In the genomic region with DNA sequence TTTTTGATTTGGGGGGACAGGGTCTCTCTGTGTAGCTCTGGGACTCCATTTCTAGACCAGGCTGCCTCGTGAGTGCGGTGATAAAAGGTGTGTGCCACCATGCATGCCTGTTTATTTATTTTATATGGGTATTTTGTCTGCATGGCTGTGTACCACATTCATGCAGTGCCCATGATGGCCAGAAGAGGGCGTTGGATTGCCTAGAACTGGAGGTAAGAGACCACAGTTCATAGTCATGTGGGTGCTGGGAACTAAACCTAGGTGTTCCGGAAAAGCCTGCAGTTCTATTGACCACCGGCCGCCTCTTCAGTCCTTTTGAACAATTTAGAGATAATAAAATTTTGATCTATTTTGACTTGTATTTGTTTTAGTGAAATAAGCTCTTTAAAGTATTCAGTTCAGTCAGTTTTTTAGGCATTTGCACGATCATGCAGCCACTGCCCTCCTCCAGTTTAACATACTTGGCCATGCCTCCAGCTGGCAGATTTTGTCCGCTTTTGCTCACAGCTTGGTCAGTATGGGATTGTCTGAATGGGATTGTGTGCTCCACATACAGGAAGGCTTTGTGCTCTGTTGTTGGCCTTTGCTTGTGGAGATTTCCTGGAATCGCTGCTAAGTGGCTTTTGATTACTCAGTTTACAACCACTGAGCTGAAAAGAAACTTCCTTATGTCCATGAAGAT, we compare ENCODE assay signal across 11 mouse cellular contexts.
DNase-seq lines count a peak whose midpoint lies in the region; ATAC-seq and TF ChIP-seq lines count a peak whose summit lies in the region.
"Had no signal": no experiment of that assay in that cellular context is flagged by ENCODE, and none has a peak within 500 bp of the region (broad histone marks: within the 10 kb centered on the region; RNA-seq: fewer than 3 reads in every experiment).

No protein-coding gene starts in this region.

- no peak overlapping the region for H3K4me2 ChIP-seq in kidney, postnatal 0 days (ENCODE audit: low read length)
- H3K4me2 ChIP-seq in kidney, embryonic 14.5 days (replicated peaks; ENCODE audit: low read depth, low read length): no peak overlapping the region
- H3K4me2 ChIP-seq: heart, embryonic 13.5 days; lung, embryonic 15.5 days had no signal

- H3K9me3 ChIP-seq in kidney, postnatal 0 days (replicated peaks; ENCODE audit: low read length): no peaks in the 10 kb centered on the region
- no peaks in the 10 kb centered on the region for H3K9me3 ChIP-seq in kidney, embryonic 14.5 days (ENCODE audit: control insufficient read depth, low read length)
- H3K9me3 ChIP-seq: heart, embryonic 13.5 days; lung, embryonic 15.5 days had no signal

- TF ChIP-seq CTCF in kidney, postnatal 0 days (IDR thresholded peaks at IDR 0.05; ENCODE audit: low read depth): peak; percentile 53

- peaks cover 27% of the 10 kb centered on the region for H3K36me3 ChIP-seq in kidney, postnatal 0 days (ENCODE audit: insufficient read depth, low read length)
- peaks cover 37% of the 10 kb centered on the region; the same call in 1 of the 2 replicates for H3K36me3 ChIP-seq in kidney, embryonic 14.5 days (ENCODE audit: control insufficient read depth, insufficient read depth, low read length)

- WGBS in kidney, postnatal 0 days: 75% methylated on average over 9 of the region's 9 CpGs
- WGBS in kidney, embryonic 14.5 days: 82% methylated on average over 9 of the region's 9 CpGs

- no peaks in the 10 kb centered on the region for H3K4me1 ChIP-seq in kidney, postnatal 0 days (replicated peaks; ENCODE audit: insufficient read depth, low read length)
- no peaks in the 10 kb centered on the region for H3K4me1 ChIP-seq in kidney, embryonic 14.5 days (ENCODE audit: control insufficient read depth, insufficient read depth, low read length)
- H3K4me1 ChIP-seq: lung, embryonic 15.5 days had no signal

- H3K27ac ChIP-seq in kidney, postnatal 0 days: no peak overlapping the region
- H3K27ac ChIP-seq in kidney, embryonic 14.5 days (ENCODE audit: low read depth, low read length): no peak overlapping the region
- H3K27ac ChIP-seq: heart, embryonic 13.5 days; lung, embryonic 15.5 days had no signal

- no peak overlapping the region for H3K9ac ChIP-seq in kidney, postnatal 0 days (ENCODE audit: low read depth, low read length)
- H3K9ac ChIP-seq in kidney, embryonic 14.5 days (ENCODE audit: low read depth, low read length): no peak overlapping the region
- H3K9ac ChIP-seq: heart, embryonic 13.5 days; lung, embryonic 15.5 days had no signal

- DNase-seq in kidney, postnatal 0 days (ENCODE audit: low spot score): no peak
- DNase-seq in A20 (ENCODE audit: low read depth, low spot score) (peak; percentile 32), ES-CJ7 (ENCODE audit: low read depth, low spot score) (peak; percentile 77), adipocyte (ENCODE audit: low spot score) (no peak)
- DNase-seq in kidney, postnatal 25 days: peak; percentile 45 to 52
- DNase-seq in spleen, postnatal 14 days (ENCODE audit: low spot score in 2 of 2): no peak
- DNase-seq: cerebellum, adult 9-11 months had no signal

- no peak for ATAC-seq in kidney, postnatal 0 days (replicated peaks; ENCODE audit: low FRiP score, low read depth)
- no peak for ATAC-seq in kidney, embryonic 14.5 days (ENCODE audit: low FRiP score, low TSS enrichment)
- no peak for ATAC-seq in inflammation-experienced regulatory T-cells, adult 6 months

- no peak overlapping the region for H3K4me3 ChIP-seq in kidney, postnatal 0 days (replicated peaks; ENCODE audit: low read depth, low read length)
- no peak overlapping the region for H3K4me3 ChIP-seq in kidney, embryonic 14.5 days (ENCODE audit: low read length)
- H3K4me3 ChIP-seq: heart, embryonic 13.5 days; lung, embryonic 15.5 days had no signal

- no peaks in the 10 kb centered on the region for H3K27me3 ChIP-seq in kidney, postnatal 0 days (ENCODE audit: insufficient read depth, low read length)
- H3K27me3 ChIP-seq in kidney, embryonic 14.5 days (ENCODE audit: control insufficient read depth, insufficient read depth, low read length): no peaks in the 10 kb centered on the region
- H3K27me3 ChIP-seq: heart, embryonic 13.5 days; lung, embryonic 15.5 days had no signal

Comparison
In these comparisons a context has a peak if more than half of its experiments do, and no peak if none do; other contexts are left out.
1. DNase-seq: peak in A20 (single experiment), ES-CJ7 (single experiment) and kidney, postnatal 25 days (2 of 2); none in kidney, postnatal 0 days (single experiment), adipocyte (single experiment) and spleen, postnatal 14 days (0 of 2).